Mouse (Mus musculus) left cerebral cortex, postnatal 25 days (tissue): ENCODE measurements at regions not wholly inside any gene's neighbourhood (a gene's known extent, or its start where the extent isn't known, plus 50 kb on each side); places are given as distances from the start of the nearest gene placed in this dataset.

Experiments
- DNase-seq, 2 experiments: peaks; one replicate each; pipeline ENCODE4 v3.0.0; 2022; ENCODE audit warnings: low spot score in 2 of 2, mixed read lengths in 1 of 2
- intact Hi-C: fragments of 180-260 bp; cut with DNase I; formaldehyde crosslinking; loops from one replicate; pipeline ENCODE4 v1.15.1; 2025

- intact Hi-C loops: no loop called here
- DNase-seq: no peak
These were observed 1098.7 kb downstream of the Pcdh18 start for GRCm38 (mm10) chr3:48658386-48658785.

GRCm38 (mm10) chr3:48655084-48655483 is 1102.0 kb downstream of the Pcdh18 start:
- peak in 1 of 2 experiments; percentile 1 for DNase-seq
- intact Hi-C loops: no loop called here

GRCm38 (mm10) chr3:48631889-48632483 is 1125.1 kb downstream of the Pcdh18 start:
- intact Hi-C loops: no loop called here
- peak in 1 of 2 experiments; percentile 65 for DNase-seq

- intact Hi-C loops: no loop called here
These were observed 1148.2 kb downstream of the Pcdh18 start for GRCm38 (mm10) chr3:48608933-48609332.

GRCm38 (mm10) chr3:48604840-48605239 is 1152.3 kb downstream of the Pcdh18 start:
- intact Hi-C loops: no loop called here
- DNase-seq: no peak

More at GRCm38 (mm10) chr3:48608933-48609332, 1148.2 kb downstream of the Pcdh18 start:
- DNase-seq: no peak

GRCm38 (mm10) chr3:48587341-48587740 is 1169.8 kb downstream of the Pcdh18 start:
- DNase-seq: no peak
- intact Hi-C loops: no loop called here

GRCm38 (mm10) chr3:48586145-48586544 is 1171.0 kb downstream of the Pcdh18 start:
- intact Hi-C loops: no loop called here
- DNase-seq: no peak

- intact Hi-C loops: no loop called here
- DNase-seq: no peak
These were observed 1172.8 kb downstream of the Pcdh18 start for GRCm38 (mm10) chr3:48584340-48584739.

GRCm38 (mm10) chr3:48582521-48582920 is 1174.6 kb downstream of the Pcdh18 start:
- DNase-seq: no peak
- intact Hi-C loops: no loop called here

- no peak for DNase-seq
- intact Hi-C loops: no loop called here
These were observed 1177.2 kb downstream of the Pcdh18 start for GRCm38 (mm10) chr3:48579971-48580370.

GRCm38 (mm10) chr3:48579229-48579628 is 1177.9 kb downstream of the Pcdh18 start:
- peak in 1 of 2 experiments; percentile 38 for DNase-seq
- intact Hi-C loops: no loop called here

- intact Hi-C loops: no loop called here
- DNase-seq: no peak
These were observed 1210.5 kb downstream of the Pcdh18 start for GRCm38 (mm10) chr3:48546669-48547068.

GRCm38 (mm10) chr3:48515009-48515408 is 1242.1 kb downstream of the Pcdh18 start:
- intact Hi-C loops: no loop called here
- no peak for DNase-seq

GRCm38 (mm10) chr3:48503996-48504395 is 1253.1 kb downstream of the Pcdh18 start:
- intact Hi-C loops: no loop called here
- DNase-seq: no peak

- intact Hi-C loops: no loop called here
- no peak for DNase-seq
These were observed 1292.4 kb downstream of the Pcdh18 start for GRCm38 (mm10) chr3:48464679-48465078.

GRCm38 (mm10) chr3:48441938-48442337 is 1315.2 kb downstream of the Pcdh18 start:
- no peak for DNase-seq
- intact Hi-C loops: no loop called here

- no peak for DNase-seq
- intact Hi-C loops: no loop called here
These were observed 1327.6 kb downstream of the Pcdh18 start for GRCm38 (mm10) chr3:48429406-48430033.

- DNase-seq: no peak
- intact Hi-C loops: no loop called here
These were observed 1367.3 kb downstream of the Pcdh18 start for GRCm38 (mm10) chr3:48389862-48390261.
